ENCODE assay signal across 7 mouse cellular contexts in the genomic region with DNA sequence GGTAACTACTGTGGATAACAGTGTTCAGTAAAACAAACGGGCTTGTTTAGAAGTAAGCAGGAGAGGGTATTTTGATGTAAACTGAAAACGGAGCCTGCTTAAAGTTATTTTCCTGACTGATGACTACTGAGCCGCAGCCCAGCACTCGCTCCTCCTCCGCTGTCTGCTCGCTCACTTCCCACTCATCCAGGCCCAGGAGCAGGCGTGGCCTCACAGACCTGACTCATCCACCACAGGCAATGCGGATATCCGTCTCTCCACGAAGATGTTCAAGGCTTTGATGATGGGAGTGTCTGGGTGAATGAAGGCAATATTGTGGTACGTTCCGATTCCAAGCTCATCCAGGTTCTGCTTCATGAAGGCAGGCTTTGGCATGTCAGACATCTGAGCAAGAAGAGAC. TPM values are rescaled to one million over a fixed set of nuclear protein-coding genes. Genes with fewer than 3 reads are reported as not detected.
DNase-seq lines count a peak whose midpoint lies in the region; ATAC-seq and TF ChIP-seq lines count a peak whose summit lies in the region.

No protein-coding gene starts in this region.

- H3K9ac ChIP-seq in liver, embryonic 12.5 days: no peak overlapping the region
- no peak overlapping the region for H3K9ac ChIP-seq in liver, postnatal 0 days (replicated peaks)
- H3K9ac ChIP-seq in intestine, postnatal 0 days (ENCODE audit: low read depth, low read length): no peak overlapping the region
- no peak overlapping the region for H3K9ac ChIP-seq in intestine, embryonic 15.5 days

- peak overlapping the region; percentile 17; the same call in 1 of the 2 replicates for H3K4me2 ChIP-seq in liver, embryonic 12.5 days
- no peak overlapping the region for H3K4me2 ChIP-seq in liver, postnatal 0 days (ENCODE audit: low read depth, low read length)
- no peak overlapping the region for H3K4me2 ChIP-seq in intestine, postnatal 0 days (replicated peaks; ENCODE audit: low read depth)
- no peak overlapping the region for H3K4me2 ChIP-seq in intestine, embryonic 15.5 days (replicated peaks)

- no peak for TF ChIP-seq EP300 in liver, postnatal 0 days (IDR thresholded peaks at IDR 0.05; ENCODE audit: low read depth)

- WGBS in liver, embryonic 12.5 days (ENCODE audit: insufficient replicate concordance): 45% methylated on average over 12 of the region's 12 CpGs
- WGBS in liver, postnatal 0 days (ENCODE audit: insufficient replicate concordance): 84% methylated on average over 12 of the region's 12 CpGs
- 75% methylated on average over 12 of the region's 12 CpGs for WGBS in intestine, postnatal 0 days
- 79% methylated on average over 12 of the region's 12 CpGs for WGBS in intestine, embryonic 15.5 days

- DNase-seq in liver, postnatal 0 days: no peak
- DNase-seq in MN1 (ENCODE audit: low spot score): peak; percentile 29
- peak; percentile 60 for DNase-seq in adrenal gland, postnatal 25 days
- peak; percentile 46 for DNase-seq in lung, postnatal 36 days

- no peak overlapping the region for H3K4me3 ChIP-seq in liver, embryonic 12.5 days
- no peak overlapping the region for H3K4me3 ChIP-seq in liver, postnatal 0 days (ENCODE audit: low read depth, low read length)
- no peak overlapping the region for H3K4me3 ChIP-seq in intestine, postnatal 0 days (ENCODE audit: low read depth, low read length)
- no peak overlapping the region for H3K4me3 ChIP-seq in intestine, embryonic 15.5 days (replicated peaks)

- H3K36me3 ChIP-seq in liver, embryonic 12.5 days: peaks cover 4% of the 10 kb centered on the region; the same call in 1 of the 2 replicates
- peaks cover 20% of the 10 kb centered on the region; the same call in 1 of the 2 replicates for H3K36me3 ChIP-seq in liver, postnatal 0 days (replicated peaks; ENCODE audit: insufficient read depth, low read length)
- H3K36me3 ChIP-seq in intestine, postnatal 0 days (ENCODE audit: control insufficient read depth, insufficient read depth): peaks cover 53% of the 10 kb centered on the region
- H3K36me3 ChIP-seq in intestine, embryonic 15.5 days: peaks cover 9% of the 10 kb centered on the region

- no peak for ATAC-seq in liver, embryonic 12.5 days
- no peak for ATAC-seq in liver, postnatal 0 days
- no peak for ATAC-seq in intestine, postnatal 0 days
- no peak for ATAC-seq in intestine, embryonic 15.5 days

- TF ChIP-seq CTCF in liver, postnatal 0 days (IDR thresholded peaks at IDR 0.05; ENCODE audit: low read depth): no peak
- no peak for TF ChIP-seq CTCF in intestine, postnatal 0 days (IDR thresholded peaks at IDR 0.05; ENCODE audit: low read depth)

- no peaks in the 10 kb centered on the region for H3K9me3 ChIP-seq in liver, embryonic 12.5 days (replicated peaks)
- no peaks in the 10 kb centered on the region for H3K9me3 ChIP-seq in liver, postnatal 0 days (ENCODE audit: low read length)
- H3K9me3 ChIP-seq in intestine, postnatal 0 days (ENCODE audit: control insufficient read depth): no peaks in the 10 kb centered on the region
- H3K9me3 ChIP-seq in intestine, embryonic 15.5 days: 0 out of 2 replicates have a peak, but pooled peaks cover 4% of the 10 kb centered on the region

- H3K27me3 ChIP-seq in liver, embryonic 12.5 days (replicated peaks): no peaks in the 10 kb centered on the region
- H3K27me3 ChIP-seq in liver, postnatal 0 days (ENCODE audit: insufficient read depth, low read length): no peaks in the 10 kb centered on the region
- H3K27me3 ChIP-seq in intestine, postnatal 0 days (replicated peaks; ENCODE audit: control insufficient read depth, insufficient read depth, low read length): no peaks in the 10 kb centered on the region
- no peaks in the 10 kb centered on the region for H3K27me3 ChIP-seq in intestine, embryonic 15.5 days (replicated peaks)

- peaks cover 38% of the 10 kb centered on the region for H3K4me1 ChIP-seq in liver, embryonic 12.5 days
- H3K4me1 ChIP-seq in liver, postnatal 0 days (ENCODE audit: insufficient read depth): 0 out of 2 replicates have a peak, but pooled peaks cover 3% of the 10 kb centered on the region
- H3K4me1 ChIP-seq in intestine, postnatal 0 days (replicated peaks; ENCODE audit: control insufficient read depth, insufficient read depth, low read length): no peaks in the 10 kb centered on the region
- no peaks in the 10 kb centered on the region for H3K4me1 ChIP-seq in intestine, embryonic 15.5 days (replicated peaks)

- peak overlapping the region; percentile 25; the same call in 1 of the 2 replicates for H3K27ac ChIP-seq in liver, embryonic 12.5 days
- H3K27ac ChIP-seq in liver, postnatal 0 days (ENCODE audit: low read depth): no peak overlapping the region
- no peak overlapping the region for H3K27ac ChIP-seq in intestine, postnatal 0 days (ENCODE audit: low read depth, low read length)
- H3K27ac ChIP-seq in intestine, embryonic 15.5 days: no peak overlapping the region

RNA-seq across cellular contexts. Expression of a gene that starts 28.9 kb away (rescaled TPM):
- 110 and 113 TPM in 2 replicates for polyA plus RNA-seq in liver, embryonic 12.5 days (2016; fragmentation: Nextera tagmentation; extraction: Ambion mirVana)
- 79.6 and 80.0 TPM in 2 replicates for polyA plus RNA-seq in liver, postnatal 0 days (2015; fragmentation: Nextera tagmentation; extraction: Ambion mirVana)
- total RNA-seq in adrenal gland, postnatal 25 days (2021): 83.9 and 85.1 TPM in 2 replicates
- 147 and 151 TPM in 2 replicates for polyA plus RNA-seq in intestine, postnatal 0 days (2015; fragmentation: Nextera tagmentation; extraction: Ambion mirVana)
- 209 and 246 TPM in 2 replicates for polyA plus RNA-seq in intestine, embryonic 15.5 days (2015; fragmentation: Nextera tagmentation; extraction: Ambion mirVana)
